23 mouse cellular contexts compared by ENCODE assay signal in genomic region chr3:101861856-101862255, GRCm38 (mm10). TPM values are rescaled to one million over a fixed set of nuclear protein-coding genes. Genes with fewer than 3 reads are reported as not detected.
DNase-seq lines count a peak whose midpoint lies in the region; ATAC-seq and TF ChIP-seq lines count a peak whose summit lies in the region.
"Had no signal": no experiment of that assay in that cellular context is flagged by ENCODE, and none has a peak within 500 bp of the region (broad histone marks: within the 10 kb centered on the region; RNA-seq: fewer than 3 reads in every experiment).

No protein-coding gene starts in this region.

- H3K4me1 ChIP-seq in heart, embryonic 10.5 days = no peaks in the 10 kb centered on the region
- H3K4me1 ChIP-seq in lung, postnatal 0 days (ENCODE audit: insufficient read depth, low read depth, low read length) = no peaks in the 10 kb centered on the region
- H3K4me1 ChIP-seq: embryonic facial prominence, embryonic 15.5 days; heart, embryonic 13.5 days had no signal

- DNase-seq in heart, embryonic 10.5 days (ENCODE audit: low spot score) = peak; percentile 39
- no peak for DNase-seq in heart, postnatal 14 days
- DNase-seq in lung, postnatal 0 days (ENCODE audit: low spot score) = no peak
- no peak for DNase-seq in lung, adult 18-20 months
- peak; percentile 16 to 48 for DNase-seq in adrenal gland, postnatal 36 days
- no peak for DNase-seq in spleen, adult 18-20 months
- DNase-seq in cerebellum, postnatal 25 days = no peak
- DNase-seq: cerebellum, adult 2 months; cerebellum, postnatal 10 days; embryo, embryonic 11 days; gastrocnemius, adult 2 months; gastrocnemius, postnatal 25 days; heart, postnatal 4 days had no signal

- no peak overlapping the region for H3K4me3 ChIP-seq in heart, embryonic 10.5 days
- no peak overlapping the region for H3K4me3 ChIP-seq in lung, postnatal 0 days (ENCODE audit: low read depth, low read length)
- H3K4me3 ChIP-seq: embryonic facial prominence, embryonic 15.5 days; erythroblast, embryonic 14.5 days; forebrain, embryonic 10.5 days; gastrocnemius, adult 2 months; heart, embryonic 13.5 days; hindbrain, embryonic 12.5 days had no signal

- H3K27me3 ChIP-seq in heart, embryonic 10.5 days (ENCODE audit: insufficient read depth, poor library complexity, severe bottlenecking) = no peaks in the 10 kb centered on the region
- no peaks in the 10 kb centered on the region for H3K27me3 ChIP-seq in lung, postnatal 0 days (replicated peaks; ENCODE audit: insufficient read depth, low read length)
- H3K27me3 ChIP-seq: CH12.LX; embryonic facial prominence, embryonic 15.5 days; heart, embryonic 13.5 days; hindbrain, embryonic 12.5 days had no signal

- TF ChIP-seq CTCF in lung, postnatal 0 days (IDR thresholded peaks at IDR 0.05) = no peak

- ATAC-seq in lung, postnatal 0 days = peak; percentile 38; the same call in 1 of the 2 replicates
- ATAC-seq: forebrain, embryonic 14.5 days; hindbrain, embryonic 16.5 days had no signal

- H3K27ac ChIP-seq in heart, embryonic 10.5 days = no peak overlapping the region
- H3K27ac ChIP-seq in lung, postnatal 0 days (ENCODE audit: low read length) = no peak overlapping the region
- H3K27ac ChIP-seq: embryonic facial prominence, embryonic 15.5 days; forebrain, embryonic 10.5 days; gastrocnemius, adult 2 months; heart, embryonic 13.5 days; hindbrain, embryonic 12.5 days had no signal

- TF ChIP-seq EP300 in lung, postnatal 0 days (IDR thresholded peaks at IDR 0.05) = no peak

- no peak overlapping the region for H3K4me2 ChIP-seq in lung, postnatal 0 days (replicated peaks; ENCODE audit: low read depth, low read length)
- H3K4me2 ChIP-seq: embryonic facial prominence, embryonic 15.5 days; heart, embryonic 13.5 days; hindbrain, embryonic 12.5 days had no signal

- H3K9ac ChIP-seq in lung, postnatal 0 days (replicated peaks; ENCODE audit: low read depth) = no peak overlapping the region
- H3K9ac ChIP-seq: embryonic facial prominence, embryonic 15.5 days; heart, embryonic 13.5 days; hindbrain, embryonic 12.5 days had no signal

- H3K9me3 ChIP-seq in heart, embryonic 10.5 days = no peaks in the 10 kb centered on the region
- H3K9me3 ChIP-seq in lung, postnatal 0 days (ENCODE audit: low read length) = no peaks in the 10 kb centered on the region
- H3K9me3 ChIP-seq: embryonic facial prominence, embryonic 15.5 days; forebrain, embryonic 10.5 days; heart, embryonic 13.5 days; hindbrain, embryonic 12.5 days had no signal

- 74% methylated on average over 3 of the region's 3 CpGs for WGBS in heart, embryonic 10.5 days
- WGBS in lung, postnatal 0 days = 33% methylated on average over 3 of the region's 3 CpGs

- peaks cover 37% of the 10 kb centered on the region; the same call in 1 of the 2 replicates for H3K36me3 ChIP-seq in heart, embryonic 10.5 days
- 0 out of 2 replicates have a peak, but pooled peaks cover 4% of the 10 kb centered on the region for H3K36me3 ChIP-seq in lung, postnatal 0 days (ENCODE audit: insufficient read depth, low read length)
- H3K36me3 ChIP-seq: forebrain, embryonic 10.5 days had no signal

- intact Hi-C loops in heart, postnatal 14 days (cut with DNase I) = no loop called here

RNA-seq across cellular contexts. Expression of gene Mab21l3, which starts 13.1 kb away (rescaled TPM):
- polyA plus RNA-seq in heart, embryonic 10.5 days (2016; fragmentation: Nextera tagmentation; extraction: Ambion mirVana) = 0.40 and 0.57 TPM in 2 replicates
- not detected for total RNA-seq in heart, postnatal 14 days (2021)
- polyA plus RNA-seq in lung, postnatal 0 days (2015; fragmentation: Nextera tagmentation; extraction: Ambion mirVana) = 0.12 and 0.37 TPM in 2 replicates
- under 1 TPM in 1 of 2 experiments, not detected in 1; 0.89 TPM for total RNA-seq in adrenal gland, postnatal 36 days (2021)
- total RNA-seq: common myeloid progenitor, adult 5-6 weeks; gastrocnemius, adult 2 months; gastrocnemius, postnatal 25 days; heart, adult 8-10 months had no signal
- polyA plus RNA-seq: erythroblast, embryonic 14.5 days had no signal

Comparison
In these comparisons a context has a peak if more than half of its experiments do, and no peak if none do; other contexts are left out.
1. DNase-seq: peak in heart, embryonic 10.5 days (single experiment) and adrenal gland, postnatal 36 days (2 of 2); none in heart, postnatal 14 days (0 of 2), lung, postnatal 0 days (single experiment), lung, adult 18-20 months (0 of 2), spleen, adult 18-20 months (0 of 2) and cerebellum, postnatal 25 days (0 of 2).